Mouse (Mus musculus): ENCODE data around the gene Skor1.

Skor1 gene

GRCm38 (mm10) chr9:63149372-63149766, 608 bp upstream of the Skor1 start:
- DNase-seq (ENCODE audit: low read depth), result no peak

- no peak for DNase-seq (ENCODE audit: low read depth)
Measured at GRCm38 (mm10) chr9:63147786-63148409, 863 bp downstream of the Skor1 start.

GRCm38 (mm10) chr9:63147296-63147695, 1.5 kb downstream of the Skor1 start:
- DNase-seq (ENCODE audit: low read depth), result no peak

GRCm38 (mm10) chr9:63146856-63147274, 1.9 kb downstream of the Skor1 start:
- DNase-seq (ENCODE audit: low read depth), result no peak

GRCm38 (mm10) chr9:63146126-63146855, 2.5 kb downstream of the Skor1 start:
- DNase-seq (ENCODE audit: low read depth), result no peak

GRCm38 (mm10) chr9:63145249-63146125, 3.3 kb downstream of the Skor1 start:
- DNase-seq (ENCODE audit: low read depth), result no peak

- DNase-seq (ENCODE audit: low read depth), result no peak
Measured at GRCm38 (mm10) chr9:63144502-63145248, 4.1 kb downstream of the Skor1 start.

GRCm38 (mm10) chr9:63143641-63144501, 4.9 kb downstream of the Skor1 start:
- DNase-seq (ENCODE audit: low read depth), result no peak

- DNase-seq (ENCODE audit: low read depth), result no peak
Measured at GRCm38 (mm10) chr9:63143227-63143626, 5.5 kb downstream of the Skor1 start.

- no peak for DNase-seq (ENCODE audit: low read depth)
Measured at GRCm38 (mm10) chr9:63142335-63143036, 6.3 kb downstream of the Skor1 start.

GRCm38 (mm10) chr9:63141641-63142334, 7.0 kb downstream of the Skor1 start:
- no peak for DNase-seq (ENCODE audit: low read depth)

- DNase-seq (ENCODE audit: low read depth), result no peak
Measured at GRCm38 (mm10) chr9:63140211-63140610, 8.6 kb downstream of the Skor1 start.

- no peak for DNase-seq (ENCODE audit: low read depth)
Measured at GRCm38 (mm10) chr9:63139661-63140060, 9.1 kb downstream of the Skor1 start.

- no peak for DNase-seq (ENCODE audit: low read depth)
Measured at GRCm38 (mm10) chr9:63138481-63138967, 10.2 kb downstream of the Skor1 start.

GRCm38 (mm10) chr9:63137615-63137915, 11.2 kb downstream of the Skor1 start:
- no peak for DNase-seq (ENCODE audit: low read depth)

- DNase-seq (ENCODE audit: low read depth), result no peak
Measured at GRCm38 (mm10) chr9:63136756-63137614, 11.8 kb downstream of the Skor1 start.

GRCm38 (mm10) chr9:63136241-63136640, 12.5 kb downstream of the Skor1 start:
- DNase-seq (ENCODE audit: low read depth), result no peak

GRCm38 (mm10) chr9:63135801-63136200, 13.0 kb downstream of the Skor1 start:
- DNase-seq (ENCODE audit: low read depth), result no peak

GRCm38 (mm10) chr9:63135356-63135755, 13.4 kb downstream of the Skor1 start:
- DNase-seq (ENCODE audit: low read depth), result no peak
